Mouse (Mus musculus) heart, postnatal 14 days (tissue): ENCODE measurements around the gene Gcc1. TPM values are rescaled to one million over a fixed set of nuclear protein-coding genes. Genes with fewer than 3 reads are reported as not detected.

Source experiments
- DNase-seq, 2 experiments: peaks; one replicate each; pipeline ENCODE4 v3.0.0; 2021 to 2022
- intact Hi-C: fragments of 180-260 bp; cut with DNase I; formaldehyde crosslinking; loops from one replicate; pipeline ENCODE4 v1.15.1; 2025
- total RNA-seq, 2 experiments: library from RNA; stranded (reverse); gene quantifications; 2 replicates each; pipeline ENCODE4 v1.2.3; 2021

The Gcc1 gene
- total RNA-seq, 2 experiments from 2014 or later = 8.1 to 9.0 TPM

DNA sequence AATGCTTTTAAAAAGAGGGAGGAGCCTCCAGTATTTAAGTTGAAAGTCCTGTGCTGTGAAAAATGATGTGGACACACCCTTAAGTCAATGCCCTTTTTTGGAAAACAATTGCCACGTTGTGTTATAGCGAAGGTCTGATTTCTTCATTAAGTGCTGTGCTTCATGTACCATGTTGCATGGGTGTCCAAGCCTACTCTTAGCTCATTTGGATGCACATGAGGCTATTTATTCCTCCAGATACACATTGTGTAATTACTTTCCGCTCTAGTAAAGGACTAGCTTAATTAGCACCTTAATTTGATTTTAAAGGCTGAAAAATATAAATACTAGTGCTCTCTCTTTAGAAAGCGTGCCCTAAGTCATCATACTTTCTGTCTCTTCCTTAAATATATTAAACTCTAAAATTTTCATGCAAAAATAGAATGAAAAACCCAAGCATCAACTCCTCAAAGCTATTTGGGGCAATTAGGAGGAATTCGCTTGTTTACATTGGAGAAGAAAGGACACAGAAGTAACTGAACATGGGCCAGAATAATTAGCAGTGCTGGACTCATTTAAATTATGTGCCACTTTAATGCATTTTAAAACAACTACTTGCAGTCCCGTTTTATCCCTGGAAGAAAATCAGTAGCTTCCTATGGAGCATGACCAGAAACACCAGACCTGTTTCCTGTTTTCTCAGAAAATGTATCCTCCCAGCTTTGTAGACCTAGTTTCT lies 58.1 kb downstream of the Gcc1 start:
- no peak for DNase-seq
- intact Hi-C loops = no loop called here

GRCm38 (mm10) chr6:28367575-28367974 lies 60.6 kb downstream of the Gcc1 start:
- DNase-seq = no peak
- intact Hi-C loops = no loop called here

Other genes with a start within 250 kb of the Gcc1 start
- gene Zfp800, start 30.4 kb downstream of the Gcc1 start, total RNA-seq = 10 to 100 TPM; 11.4 to 13.5 TPM
- 100 to 1,000 TPM; 172 to 176 TPM for gene Arf5, start 4.8 kb downstream of the Gcc1 start, total RNA-seq
- under 1 TPM in 1 of 2 experiments, not detected in 1; 0.14 TPM for gene Fscn3, start 601 bp downstream of the Gcc1 start, total RNA-seq
- not detected for gene Pax4, start 21.0 kb upstream of the Gcc1 start, total RNA-seq
- 10 to 100 TPM; 78.9 to 82.1 TPM for gene Snd1, start 46.7 kb upstream of the Gcc1 start, total RNA-seq